Mouse (Mus musculus): Measurements from ENCODE around the gene Rit1.

DNA sequence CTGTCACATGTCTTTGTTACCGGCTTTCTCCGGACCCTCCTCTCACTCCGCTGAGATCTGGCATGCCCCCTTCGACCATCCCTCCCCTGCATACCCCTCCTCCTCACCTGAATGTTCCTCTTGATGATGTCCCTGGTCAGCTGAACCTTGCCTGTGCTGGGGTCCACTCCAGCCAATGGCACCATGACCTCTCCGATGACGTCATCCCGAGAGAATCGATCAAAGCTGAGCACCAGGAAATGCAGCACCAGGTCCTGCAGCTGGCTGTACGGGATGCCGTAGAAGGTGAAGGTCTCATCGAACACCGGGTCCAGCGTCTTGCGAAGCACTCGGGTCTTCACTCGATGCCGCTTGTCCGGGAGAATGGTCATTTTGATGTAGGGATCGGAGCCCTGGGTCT lies 45.0 kb downstream of the Rit1 start:
- no peak for TF ChIP-seq CTCF (IDR thresholded peaks at IDR 0.05; ENCODE audit: insufficient read depth, low read depth, low read length)
- TF ChIP-seq POLR2A (IDR thresholded peaks at IDR 0.05; ENCODE audit: insufficient read depth, low read depth, low read length): no peak
